Mouse (Mus musculus) left cerebral cortex, adult 8-10 months (tissue): Measurements from ENCODE around the gene Dars2. TPM values are rescaled to one million over a fixed set of nuclear protein-coding genes. Genes with fewer than 3 reads are reported as not detected.

Source experiments
- DNase-seq, 2 experiments: peaks; one replicate each; pipeline ENCODE4 v3.0.0; 2022; ENCODE audit warnings: low spot score in 2 of 2
- total RNA-seq, 4 experiments: library from RNA; stranded (reverse); gene quantifications; 2 replicates each; pipeline ENCODE4 v1.2.4; 2022

Dars2 gene
- 10 to 100 TPM; 20.4 to 27.5 (median 24.7) TPM for total RNA-seq

DNA sequence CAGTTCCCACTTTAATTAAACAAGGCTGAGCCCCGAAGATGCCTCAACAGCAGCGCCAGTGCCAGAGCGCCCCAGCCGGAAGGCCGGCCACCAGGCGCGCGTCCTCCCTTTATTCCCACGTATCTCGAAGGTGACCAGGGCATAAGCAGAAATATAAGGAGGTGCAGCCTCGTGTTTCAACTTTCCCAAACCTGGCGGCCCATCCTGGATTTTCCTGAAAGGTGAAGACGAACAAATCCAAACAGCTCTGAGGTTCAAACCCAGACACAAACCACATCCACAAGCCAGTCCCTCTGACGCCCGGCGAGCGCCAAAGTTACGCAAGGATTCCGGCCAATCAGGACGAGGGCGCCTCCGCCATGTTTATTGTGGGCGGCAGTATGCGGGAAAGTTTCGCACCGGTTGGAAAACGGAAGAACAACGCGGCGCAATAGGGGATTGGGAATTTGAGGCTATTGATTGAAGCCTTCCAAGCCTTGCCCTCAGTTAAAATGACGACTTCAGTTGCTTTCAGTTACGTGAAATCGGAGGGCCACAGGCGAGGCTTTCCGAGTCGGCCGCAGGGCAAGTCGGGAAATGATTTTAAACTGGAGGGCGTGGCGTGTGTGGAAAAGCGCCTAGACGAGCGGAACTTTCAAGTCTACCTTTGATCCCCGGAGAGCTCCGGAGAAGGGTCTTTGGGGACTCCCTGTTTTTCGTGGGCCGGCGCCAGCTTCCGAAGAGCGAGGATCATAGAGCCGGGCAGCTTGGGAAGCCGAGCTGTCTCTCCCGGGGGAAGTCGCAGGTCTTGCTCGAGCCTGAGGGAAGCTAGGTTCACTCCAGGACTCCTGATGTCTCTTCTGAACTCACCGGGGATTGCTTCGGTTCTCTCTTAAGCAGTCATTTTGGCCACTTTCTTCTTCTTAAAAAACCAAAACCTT, at the start of gene Dars2, which contains the start of gene Cenpl:
Gene Dars2, minus strand, starts transcription at position 307 of the 920 bp plus-strand sequence.
Gene Cenpl, plus strand, starts transcription at position 362 of the 920 bp plus-strand sequence.
- peak; percentile 96 for DNase-seq

DNA sequence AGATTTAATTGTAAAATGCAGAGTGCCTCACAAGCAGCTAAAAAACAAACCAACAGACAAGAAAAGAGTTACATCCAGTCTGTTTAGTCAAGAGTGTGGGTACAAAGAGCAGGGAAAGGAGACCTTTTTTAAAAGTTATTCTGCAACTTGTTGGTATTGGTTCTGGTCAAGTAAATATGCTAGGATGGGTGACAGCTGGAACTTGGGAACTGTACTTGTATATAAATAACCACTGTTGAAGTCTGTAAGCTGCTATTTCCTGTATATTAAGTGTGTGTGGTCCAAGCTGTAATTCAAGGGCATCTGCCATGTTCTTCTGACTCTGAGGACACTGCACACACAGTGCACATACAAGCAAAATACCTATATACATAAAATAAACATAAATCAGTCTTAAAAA, 44.1 kb upstream of the Dars2 start:
- DNase-seq: no peak

GRCm38 (mm10) chr1:161109216-161109615, 38.8 kb upstream of the Dars2 start:
- DNase-seq: no peak

DNA sequence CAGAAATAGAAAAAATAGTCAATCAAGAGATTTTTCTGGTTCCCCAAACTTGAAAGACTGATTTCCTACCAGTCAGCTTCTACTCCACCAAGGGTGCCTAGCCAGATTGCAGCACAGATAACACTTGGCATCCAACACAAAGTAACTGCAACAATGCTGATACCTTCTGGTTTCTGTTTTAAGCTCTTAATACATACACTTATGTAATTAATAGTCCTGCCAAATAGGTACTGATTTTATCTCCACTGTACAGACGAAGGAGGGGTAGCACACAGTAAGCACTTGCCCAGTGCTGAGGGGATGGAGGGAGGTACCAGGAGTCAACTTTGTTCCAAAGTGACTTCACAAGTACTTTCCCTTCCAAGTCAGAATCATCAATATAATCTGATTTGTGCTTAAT, 33.4 kb upstream of the Dars2 start:
- DNase-seq: no peak

GRCm38 (mm10) chr1:161099721-161100405, 29.4 kb upstream of the Dars2 start:
- DNase-seq: no peak

- no peak for DNase-seq
Observed at GRCm38 (mm10) chr1:161077243-161077642, 6.8 kb upstream of the Dars2 start.

DNA sequence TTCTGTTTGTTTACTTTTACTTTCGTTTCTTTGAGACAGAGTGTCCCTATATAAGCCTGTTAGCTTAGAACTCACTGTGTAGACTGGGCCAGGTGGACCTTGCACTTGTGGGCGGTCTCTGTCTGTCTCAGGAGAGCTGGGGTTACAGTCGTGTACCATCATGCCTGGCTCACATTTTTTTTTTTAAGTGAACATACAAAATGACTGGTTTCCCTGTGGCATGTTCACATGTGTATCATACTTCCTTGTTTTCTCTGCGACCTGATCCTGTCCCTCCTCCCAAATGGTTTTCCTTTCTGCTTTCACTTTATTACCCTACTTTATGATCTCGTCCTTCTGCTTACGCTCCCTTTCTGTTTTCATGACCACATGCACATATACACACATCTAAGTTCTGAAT, 5.8 kb upstream of the Dars2 start:
- DNase-seq: no peak

- DNase-seq: no peak
Observed at GRCm38 (mm10) chr1:161071272-161071620, 788 bp upstream of the Dars2 start.

DNA sequence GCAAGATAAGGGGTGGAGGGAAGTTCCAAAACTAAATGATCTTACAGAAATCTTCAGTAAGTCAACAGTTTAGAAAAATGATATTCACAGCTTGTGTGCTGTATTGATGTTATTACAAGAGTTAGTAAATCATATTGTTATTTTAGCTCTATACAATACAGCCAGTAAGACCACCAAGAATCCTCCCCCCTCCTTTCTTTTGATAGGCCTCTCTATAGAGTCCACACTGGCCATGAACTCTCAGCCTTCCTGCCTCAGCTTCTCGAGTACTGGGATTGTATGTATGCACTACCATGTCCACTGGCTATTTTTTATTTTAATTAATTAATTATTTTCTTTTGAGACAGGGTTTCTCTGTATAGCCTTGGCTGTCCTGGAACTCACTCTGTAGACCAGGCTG, 7.1 kb downstream of the Dars2 start:
- DNase-seq: no peak

DNA sequence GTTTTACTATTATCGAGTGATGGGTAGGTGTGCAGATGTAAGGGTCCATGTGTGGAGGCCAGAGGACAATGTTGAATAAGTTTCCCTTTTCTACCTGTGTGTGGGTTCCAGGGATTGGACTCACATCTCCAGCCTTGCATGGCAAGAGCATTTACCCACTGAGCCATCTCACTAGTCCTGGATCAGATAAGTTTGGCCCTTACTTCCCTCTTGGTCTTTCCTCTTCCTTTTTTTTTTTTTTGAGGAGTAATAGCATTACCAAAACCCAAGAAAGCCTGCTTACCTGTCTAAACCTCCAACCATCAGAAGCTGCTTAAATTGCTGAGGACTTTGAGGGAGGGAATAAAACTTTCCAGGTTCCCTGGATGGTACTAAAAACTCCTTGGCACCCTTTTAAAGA, 13.3 kb downstream of the Dars2 start:
- no peak for DNase-seq

DNA sequence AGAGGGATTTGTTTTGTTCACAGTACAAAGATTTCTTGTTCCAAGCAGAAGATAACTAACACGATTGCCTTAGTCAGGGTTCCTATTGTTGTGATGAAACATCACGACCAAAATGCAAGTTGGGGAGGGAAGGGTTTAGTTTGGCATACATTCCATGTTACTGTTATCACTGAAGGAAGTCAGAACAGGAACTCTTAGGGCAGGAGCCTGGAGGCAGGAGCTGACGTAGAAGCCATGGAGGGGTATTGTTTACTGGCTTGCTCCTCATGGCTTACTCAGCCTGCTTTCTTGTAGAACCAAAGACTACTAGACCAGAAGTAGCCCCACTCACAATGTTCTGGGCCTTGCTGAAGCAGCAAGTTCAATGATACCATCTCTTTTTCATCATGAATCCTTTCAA, 23.5 kb downstream of the Dars2 start:
- no peak for DNase-seq

DNA sequence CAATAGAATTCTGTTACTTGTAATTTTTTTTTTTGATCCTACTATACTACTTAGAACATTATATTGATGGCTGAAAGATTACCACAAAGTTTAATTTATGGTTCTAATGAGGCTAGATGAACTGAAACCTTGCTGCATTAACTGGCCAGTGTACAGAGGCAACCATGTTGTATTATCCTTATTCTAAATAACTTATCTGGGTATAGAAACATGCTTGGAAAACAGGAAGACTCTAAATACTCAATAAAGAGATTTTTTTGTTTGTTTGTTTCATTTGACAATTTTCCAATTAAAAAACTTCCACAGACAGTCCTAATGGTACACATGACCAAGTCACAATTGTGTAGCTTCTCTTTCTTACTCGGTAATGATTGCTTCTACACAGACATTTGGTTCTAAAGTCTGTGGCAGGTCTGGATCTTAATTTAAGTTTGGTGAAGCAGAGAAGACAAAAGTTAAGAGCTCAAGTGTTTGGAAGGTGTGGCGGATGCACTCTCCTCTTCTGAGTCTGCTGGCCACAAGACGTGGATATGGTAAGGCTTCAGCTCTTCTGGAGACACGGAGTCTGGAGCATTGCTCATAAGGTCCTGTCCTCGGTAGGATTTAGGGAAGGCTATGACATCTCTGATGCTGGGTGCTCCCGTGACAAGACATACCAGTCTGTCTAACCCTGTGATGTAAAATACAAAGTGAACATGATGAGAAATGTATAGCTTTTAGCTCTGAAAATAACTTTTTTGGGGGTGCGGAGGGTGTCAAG, 29.0 kb downstream of the Dars2 start:
- no peak for DNase-seq

DNA sequence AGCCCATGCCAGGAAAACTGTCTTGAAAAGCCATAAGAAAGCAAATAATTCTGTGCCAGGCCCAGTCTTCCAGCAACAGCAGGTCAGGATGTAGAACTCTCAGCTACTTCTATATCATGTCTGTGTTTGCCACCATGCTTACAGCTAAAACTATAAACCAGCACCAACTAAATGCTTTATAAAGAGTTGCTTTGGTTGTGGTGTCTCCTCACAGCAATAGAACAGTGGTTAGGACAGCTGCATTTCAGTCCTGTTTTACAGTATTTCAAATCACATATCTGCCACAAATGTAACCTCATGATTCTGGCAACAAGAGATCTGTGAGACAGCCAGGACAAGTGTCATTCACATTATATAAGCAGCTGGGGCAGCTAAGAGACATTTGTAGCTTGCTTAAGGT, 29.6 kb downstream of the Dars2 start:
- DNase-seq: no peak

- DNase-seq: no peak
Observed at GRCm38 (mm10) chr1:161040426-161040770, 30.1 kb downstream of the Dars2 start.

GRCm38 (mm10) chr1:161039741-161040425, 30.6 kb downstream of the Dars2 start:
- DNase-seq: no peak

GRCm38 (mm10) chr1:161038968-161039721, 31.3 kb downstream of the Dars2 start:
- no peak for DNase-seq

DNA sequence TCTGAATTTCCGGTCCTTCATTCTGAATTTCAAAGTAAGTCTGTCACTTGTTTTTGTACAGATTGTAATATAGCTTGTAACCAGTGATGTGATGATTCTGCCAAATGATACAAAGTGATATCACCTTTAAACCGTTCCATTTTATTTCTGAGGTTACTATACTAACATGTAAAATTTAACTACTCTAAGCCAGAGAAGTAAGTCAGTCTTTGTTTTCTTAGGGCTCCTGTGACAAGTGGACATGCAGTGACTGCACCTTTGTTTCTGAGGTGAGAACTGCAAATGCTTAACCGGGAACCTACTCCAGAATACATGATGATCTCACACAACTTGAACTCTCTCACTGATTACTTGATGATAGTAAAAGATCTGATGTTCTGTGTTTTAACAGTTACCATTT, 32.5 kb downstream of the Dars2 start:
- no peak for DNase-seq

DNA sequence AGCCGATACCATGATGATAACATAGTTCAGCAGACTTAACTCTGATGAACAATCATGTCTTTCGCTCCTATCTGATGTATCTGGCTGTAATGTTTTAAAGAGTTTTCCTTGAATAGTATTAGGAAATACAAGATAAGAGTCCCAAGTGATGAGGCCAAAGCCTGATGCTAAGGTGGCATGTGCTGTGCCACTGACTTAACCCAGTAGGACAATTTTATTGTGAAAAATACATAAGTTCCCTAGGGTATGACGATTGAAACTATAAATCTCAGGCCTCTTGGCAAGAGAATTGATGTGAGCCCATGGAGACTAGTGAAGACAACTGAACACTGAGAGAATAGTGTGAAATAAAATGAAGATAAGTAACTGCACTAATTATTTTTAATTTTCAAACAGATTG, 32.9 kb downstream of the Dars2 start:
- DNase-seq: no peak

- DNase-seq: no peak
Observed at GRCm38 (mm10) chr1:161037026-161037425, 33.4 kb downstream of the Dars2 start.

- peak in 1 of 2 experiments; percentile 14 for DNase-seq
Observed at GRCm38 (mm10) chr1:161036411-161036841, 34.0 kb downstream of the Dars2 start.
